Mouse (Mus musculus): Measurements from ENCODE around the gene Tbx15.

Tbx15 gene

GRCm38 (mm10) chr3:99387127-99387526, 146.9 kb downstream of the Tbx15 start:
- DNase-seq (ENCODE audit: extremely low read depth, low read depth), result no peak

All from MEL-GATA-1-ER (cell line).